Mouse (Mus musculus) liver, embryonic 14.5 days (tissue): ENCODE measurements around the gene Pxk.

Experiments used
- CTCF ChIP-seq: IDR thresholded peaks from 2 replicates; pipeline ENCODE4 v1.5.1; 2016; ENCODE audit warnings: antibody characterized with exemption, low read depth, control low read depth
- EP300 ChIP-seq: IDR thresholded peaks from 2 replicates; pipeline ENCODE4 v1.6.1; 2016; ENCODE audit warnings: antibody characterized with exemption, low read depth

DNA sequence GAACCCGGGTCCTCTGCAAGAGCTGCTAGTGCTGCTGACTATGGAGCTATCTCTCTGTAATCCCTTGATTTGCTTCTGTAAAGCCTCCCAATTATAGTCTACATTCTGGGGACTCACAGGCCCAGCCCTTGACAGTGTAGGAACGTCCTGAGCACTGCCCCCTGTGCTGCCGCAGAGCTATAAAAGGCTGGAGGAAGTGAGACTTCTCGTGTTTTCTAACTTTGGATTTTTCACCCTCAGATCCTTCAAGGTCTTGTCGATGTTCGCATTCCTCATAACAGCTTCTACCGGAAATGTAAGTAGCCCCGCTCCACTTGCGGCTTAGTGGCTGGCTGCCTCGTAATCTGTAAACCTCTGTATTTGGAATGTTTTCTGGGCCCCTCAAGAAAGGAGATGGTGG, 48.7 kb upstream of the Pxk start:
- TF ChIP-seq CTCF (no peak), EP300 (no peak)
